Mouse (Mus musculus) cerebellum, postnatal 4 days (tissue): Measurements from ENCODE around the gene Naxe.
A peak's percentile ranks its signal among the peaks of the same experiment; 100 is the strongest.

Experiments
- DNase-seq, 2 experiments: peaks; one replicate each; pipeline ENCODE4 v3.0.0; 2022; ENCODE audit warnings: low spot score in 2 of 2, mixed read lengths in 1 of 2

Naxe gene

GRCm38 (mm10) chr3:88057030-88057429 lies 1.3 kb downstream of the Naxe start:
- no peak for DNase-seq

- no peak for DNase-seq
Observed at GRCm38 (mm10) chr3:88049532-88049931, 8.8 kb downstream of the Naxe start.

GRCm38 (mm10) chr3:88042661-88043421 lies 15.5 kb downstream of the Naxe start, which contains the start of gene Gpatch4:
Gene Gpatch4 (plus strand): TSS chr3:88043108.
- peak; percentile 52 to 77 for DNase-seq

GRCm38 (mm10) chr3:88035561-88036293 lies 22.6 kb downstream of the Naxe start:
- DNase-seq = no peak

GRCm38 (mm10) chr3:88033506-88033905 lies 24.8 kb downstream of the Naxe start:
- DNase-seq = no peak

- DNase-seq = no peak
Observed at GRCm38 (mm10) chr3:88030608-88031395, 27.5 kb downstream of the Naxe start.

- no peak for DNase-seq
Observed at GRCm38 (mm10) chr3:88027434-88028186, 30.7 kb downstream of the Naxe start, which contains the start of gene Hapln2. Gene Hapln2 (minus strand): TSS chr3:88027583.

- DNase-seq = no peak
Observed at GRCm38 (mm10) chr3:88026823-88027222, 31.5 kb downstream of the Naxe start.

GRCm38 (mm10) chr3:88023192-88024074 lies 34.9 kb downstream of the Naxe start:
- DNase-seq = peak in 1 of 2 experiments; percentile 32

GRCm38 (mm10) chr3:88022322-88023191 lies 35.7 kb downstream of the Naxe start:
- DNase-seq = peak; percentile 52 to 76

- no peak for DNase-seq
Observed at GRCm38 (mm10) chr3:88010634-88011265, 47.5 kb downstream of the Naxe start.
